8 mouse cellular contexts compared by ENCODE assay signal in the genomic region with DNA sequence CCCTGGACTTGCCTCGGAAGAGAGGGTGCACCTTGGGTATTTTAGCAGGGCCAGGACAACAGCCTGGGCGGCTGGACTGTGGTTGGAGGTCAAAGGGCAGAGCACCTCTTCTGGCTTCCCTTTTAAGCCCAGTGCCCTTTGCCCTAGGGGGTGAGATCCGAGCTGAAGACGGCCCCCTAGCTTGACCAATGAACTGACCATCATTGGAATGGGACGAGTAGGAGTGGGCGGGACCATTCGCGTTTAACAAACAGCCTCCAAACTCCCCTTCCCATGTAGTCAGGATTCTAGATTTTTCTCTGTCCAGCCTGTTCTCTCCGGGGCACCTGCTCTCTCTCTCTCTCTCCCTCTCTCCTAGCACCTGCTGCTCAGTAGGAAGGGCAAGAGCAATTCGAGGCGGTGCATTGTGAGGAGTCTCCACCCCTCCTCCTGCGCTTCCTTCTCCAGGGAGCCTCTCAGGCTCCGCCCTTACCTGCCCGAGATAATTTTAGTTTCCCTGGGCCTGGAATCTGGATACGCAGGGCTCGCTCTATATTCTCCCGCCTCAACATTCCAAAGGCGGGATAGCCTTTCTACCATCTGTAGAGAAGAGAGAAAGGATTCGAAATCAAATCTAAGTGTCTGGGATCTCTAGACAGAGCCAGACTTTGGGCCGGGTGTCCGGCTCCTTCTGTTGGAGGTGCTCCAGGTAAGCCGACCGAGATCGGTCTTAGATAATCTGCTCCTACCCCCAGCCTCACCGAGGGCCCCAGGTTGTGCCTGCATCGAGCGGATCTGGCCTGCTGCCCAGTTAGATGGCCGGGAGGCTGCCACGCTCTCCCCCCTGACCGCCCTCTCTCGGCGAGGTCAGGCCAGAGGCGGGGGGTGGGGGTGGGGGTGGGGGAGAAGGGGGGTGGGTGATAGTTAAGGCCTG. TPM values are rescaled to one million over a fixed set of nuclear protein-coding genes. Genes with fewer than 3 reads are reported as not detected.
DNase-seq lines count a peak whose midpoint lies in the region; ATAC-seq and TF ChIP-seq lines count a peak whose summit lies in the region.

No protein-coding gene starts in this region.

- in situ Hi-C loops in ES-E14 (cut with MboI; ENCODE audit: low sequenced_read_pairs in 2 of 2, unreplicated experiment in 2 of 2): no loop called here

- H3K9me3 ChIP-seq in ES-E14 (ENCODE audit: control insufficient read depth, insufficient read depth, low read depth, low read length): no peaks in the 10 kb centered on the region
- H3K9me3 ChIP-seq in forebrain, embryonic 15.5 days: no peaks in the 10 kb centered on the region

- WGBS in forebrain, embryonic 15.5 days: 3% methylated on average over 32 of the region's 33 CpGs

- peak overlapping the region; percentile 7; the same call in 1 of the 2 replicates for H3K27ac ChIP-seq in ES-E14 (ENCODE audit: insufficient read depth, low read depth, low read length, poor library complexity, severe bottlenecking)
- no peak overlapping the region for H3K27ac ChIP-seq in forebrain, embryonic 15.5 days (replicated peaks)

- peaks cover 18% of the 10 kb centered on the region; the same call in 1 of the 2 replicates for H3K36me3 ChIP-seq in ES-E14 (ENCODE audit: control insufficient read depth, insufficient read depth, low read length, poor library complexity, severe bottlenecking)
- H3K36me3 ChIP-seq in forebrain, embryonic 15.5 days: no peaks in the 10 kb centered on the region

- H3K4me2 ChIP-seq in forebrain, embryonic 15.5 days (replicated peaks): peak overlapping the region; percentile 12; the same call in 1 of the 2 replicates

- peaks cover 9 to 31% of the 10 kb centered on the region in 2 experiments for H3K4me1 ChIP-seq in ES-E14 (ENCODE audit: control insufficient read depth in 2 of 2, insufficient read depth in 2 of 2, low read length in 2 of 2, poor library complexity in 1 of 2)
- H3K4me1 ChIP-seq in forebrain, embryonic 15.5 days: 0 out of 2 replicates have a peak, but pooled peaks cover 6% of the 10 kb centered on the region

- ATAC-seq in forebrain, embryonic 15.5 days (replicated peaks): no peak

- H3K27me3 ChIP-seq in forebrain, embryonic 15.5 days: peaks cover 25% of the 10 kb centered on the region; the same call in 1 of the 2 replicates

- DNase-seq in ES-E14 (ENCODE audit: low read depth, low spot score) (no peak), adipocyte (ENCODE audit: low spot score) (no peak)
- DNase-seq in cerebellum, adult 11 months: peak; percentile 58
- peak; percentile 89 to 94 for DNase-seq in kidney, postnatal 25 days
- peak; percentile 67 to 82 for DNase-seq in lung, postnatal 4 days
- no peak for DNase-seq in right cerebral cortex, postnatal 4 days
- DNase-seq in gastrocnemius, postnatal 10 days: no peak

- peak overlapping the region; percentile 71 for H3K9ac ChIP-seq in ES-E14 (ENCODE audit: insufficient read depth, low read depth, low read length, poor library complexity, severe bottlenecking)
- no peak overlapping the region for H3K9ac ChIP-seq in forebrain, embryonic 15.5 days (replicated peaks)

- peak overlapping the region; percentile 61 to 78 for H3K4me3 ChIP-seq in ES-E14 (ENCODE audit: insufficient read depth in 1 of 2, low read depth in 1 of 2, low read length in 2 of 2, poor library complexity in 1 of 2, severe bottlenecking in 1 of 2)
- H3K4me3 ChIP-seq in forebrain, embryonic 15.5 days: 0 out of 2 replicates have a peak overlapping the region, but pooled peaks have one; percentile 13

TF ChIP-seq in ES-E14, 5 proteins besides CTCF, POLR2A, EP300 and RAD21:
- TF ChIP-seq MAFK (IDR thresholded peaks at IDR 0.05; ENCODE audit: insufficient read depth, low read depth, low read length) (no peak), ZNF384 (IDR thresholded peaks at IDR 0.05; ENCODE audit: low read depth, low read length) (no peak), CHD2 (IDR thresholded peaks at IDR 0.05; ENCODE audit: low read depth, low read length) (no peak), HCFC1 (IDR thresholded peaks at IDR 0.05; ENCODE audit: borderline replicate concordance, insufficient read depth, low read length) (no peak), ZC3H11A (IDR thresholded peaks at IDR 0.05; ENCODE audit: borderline replicate concordance, low read depth, low read length) (no peak)
TF ChIP-seq in ES-E14: peak in this region for 0.

RNA-seq across cellular contexts. Expression of a gene that starts 0.6 kb away (rescaled TPM):
- 12.1 and 18.9 TPM in 2 replicates for total RNA-seq in ES-E14 (2012; rRNA removed)
- 0.42 and 0.61 TPM in 2 replicates for polyA plus RNA-seq in forebrain, embryonic 15.5 days (2015; fragmentation: Nextera tagmentation; extraction: Ambion mirVana)
- under 1 TPM; 0.09 to 0.18 TPM for total RNA-seq in gastrocnemius, postnatal 10 days (2021)

RNA-seq across cellular contexts. Expression of a gene that starts 8.0 kb away (rescaled TPM):
- total RNA-seq in ES-E14 (2012; rRNA removed): 34.6 and 52.5 TPM in 2 replicates
- polyA plus RNA-seq in forebrain, embryonic 15.5 days (2015; fragmentation: Nextera tagmentation; extraction: Ambion mirVana): 259 and 263 TPM in 2 replicates
- 10 to 100 TPM; 28.0 to 31.6 TPM for total RNA-seq in gastrocnemius, postnatal 10 days (2021)

RNA-seq across cellular contexts. Expression of a gene that starts 34.5 kb away (rescaled TPM):
- 13.2 and 24.4 TPM in 2 replicates for total RNA-seq in ES-E14 (2012; rRNA removed)
- 6.1 and 6.2 TPM in 2 replicates for polyA plus RNA-seq in forebrain, embryonic 15.5 days (2015; fragmentation: Nextera tagmentation; extraction: Ambion mirVana)
- total RNA-seq in gastrocnemius, postnatal 10 days (2021): 1 to 10 TPM; 7.2 to 8.7 TPM

RNA-seq across cellular contexts. Expression of a gene that starts 46.5 kb away (rescaled TPM):
- total RNA-seq in ES-E14 (2012; rRNA removed): 7.4 and 10.2 TPM in 2 replicates
- polyA plus RNA-seq in forebrain, embryonic 15.5 days (2015; fragmentation: Nextera tagmentation; extraction: Ambion mirVana): 6.5 and 7.7 TPM in 2 replicates
- total RNA-seq in gastrocnemius, postnatal 10 days (2021): 1 to 10 TPM; 3.2 to 3.5 TPM

Comparison
In these comparisons a context has a peak if more than half of its experiments do, and no peak if none do; other contexts are left out.
1. DNase-seq: peak in cerebellum, adult 11 months (single experiment), kidney, postnatal 25 days (2 of 2) and lung, postnatal 4 days (2 of 2); none in ES-E14 (single experiment), adipocyte (single experiment), right cerebral cortex, postnatal 4 days (single experiment) and gastrocnemius, postnatal 10 days (single experiment).
2. RNA of a gene that starts 0.6 kb away (total RNA-seq): 12.1 to 18.9 TPM in ES-E14; 0.09 to 0.18 TPM in gastrocnemius, postnatal 10 days; every median in the first group is over 10 times any median in the second.